Mouse (Mus musculus) splenic B cell, adult 2 months (primary cell): ENCODE data around the gene Plxna2.

ENCODE experiments used
- DNase-seq: peaks from one replicate; pipeline ENCODE4 v3.0.0-alpha.2; 2011; ENCODE audit warnings: low read depth, low spot score
- H3K27me3 ChIP-seq: 2 replicates; pipeline ENCODE4 v1.6.1; 2012; ENCODE audit warnings: mild to moderate bottlenecking, low read length, moderate library complexity, mixed read lengths; ENCODE audit not compliant: control insufficient read depth, poor library complexity, insufficient read depth, severe bottlenecking
- H3K36me3 ChIP-seq: 2 replicates; pipeline ENCODE4 v1.6.1; 2012; ENCODE audit warnings: mild to moderate bottlenecking, low read length, moderate library complexity, mixed read lengths; ENCODE audit not compliant: control insufficient read depth, poor library complexity, insufficient read depth, severe bottlenecking

The Plxna2 gene

GRCm38 (mm10) chr1:194617918-194618317 lies at the start of gene Plxna2:
TSS of gene Plxna2 (plus strand) at chr1:194618218.
- no peak for DNase-seq
- Histone ChIP-seq H3K27me3 (no peaks in the 10 kb centered on the region), H3K36me3 (no peaks in the 10 kb centered on the region)

- no peaks in the 10 kb centered on the region for H3K36me3 ChIP-seq
- no peaks in the 10 kb centered on the region for H3K27me3 ChIP-seq
- DNase-seq = no peak
These were observed 44.1 kb upstream of the Plxna2 start for GRCm38 (mm10) chr1:194573870-194574269.

- H3K36me3 ChIP-seq = no peaks in the 10 kb centered on the region
- DNase-seq = no peak
- H3K27me3 ChIP-seq = no peaks in the 10 kb centered on the region
These were observed 39.7 kb upstream of the Plxna2 start for GRCm38 (mm10) chr1:194578270-194578669.

- no peak for DNase-seq
- H3K36me3 ChIP-seq = no peaks in the 10 kb centered on the region
- H3K27me3 ChIP-seq = no peaks in the 10 kb centered on the region
These were observed 37.5 kb upstream of the Plxna2 start for GRCm38 (mm10) chr1:194580539-194580938.

GRCm38 (mm10) chr1:194586670-194587069 lies 31.3 kb upstream of the Plxna2 start:
- no peak for DNase-seq
- H3K36me3 ChIP-seq = no peaks in the 10 kb centered on the region
- H3K27me3 ChIP-seq = no peaks in the 10 kb centered on the region

- no peak for DNase-seq
- H3K27me3 ChIP-seq = no peaks in the 10 kb centered on the region
- H3K36me3 ChIP-seq = no peaks in the 10 kb centered on the region
These were observed 30.5 kb upstream of the Plxna2 start for GRCm38 (mm10) chr1:194587532-194587931.

GRCm38 (mm10) chr1:194587956-194588668 lies 29.9 kb upstream of the Plxna2 start:
- DNase-seq = no peak
- no peaks in the 10 kb centered on the region for H3K36me3 ChIP-seq
- H3K27me3 ChIP-seq = no peaks in the 10 kb centered on the region

- no peak for DNase-seq
- H3K27me3 ChIP-seq = no peaks in the 10 kb centered on the region
- H3K36me3 ChIP-seq = no peaks in the 10 kb centered on the region
These were observed 29.1 kb upstream of the Plxna2 start for GRCm38 (mm10) chr1:194588711-194589451.

GRCm38 (mm10) chr1:194593155-194593554 lies 24.9 kb upstream of the Plxna2 start:
- Histone ChIP-seq H3K27me3 (no peaks in the 10 kb centered on the region), H3K36me3 (no peaks in the 10 kb centered on the region)
- DNase-seq = no peak

- H3K36me3 ChIP-seq = no peaks in the 10 kb centered on the region
- no peak for DNase-seq
These were observed 10.4 kb upstream of the Plxna2 start for GRCm38 (mm10) chr1:194607406-194608261.

GRCm38 (mm10) chr1:194610516-194610915 lies 7.5 kb upstream of the Plxna2 start:
- no peaks in the 10 kb centered on the region for H3K27me3 ChIP-seq
- no peak for DNase-seq
- H3K36me3 ChIP-seq = no peaks in the 10 kb centered on the region

More at GRCm38 (mm10) chr1:194607406-194608261, 10.4 kb upstream of the Plxna2 start:
- H3K27me3 ChIP-seq = no peaks in the 10 kb centered on the region

GRCm38 (mm10) chr1:194612628-194613027 lies 5.4 kb upstream of the Plxna2 start:
- DNase-seq = no peak
- Histone ChIP-seq H3K36me3 (no peaks in the 10 kb centered on the region), H3K27me3 (no peaks in the 10 kb centered on the region)

- no peak for DNase-seq
- no peaks in the 10 kb centered on the region for H3K27me3 ChIP-seq
- H3K36me3 ChIP-seq = no peaks in the 10 kb centered on the region
These were observed 4.7 kb upstream of the Plxna2 start for GRCm38 (mm10) chr1:194613271-194613834.

- no peaks in the 10 kb centered on the region for H3K27me3 ChIP-seq
- DNase-seq = no peak
These were observed 3.8 kb upstream of the Plxna2 start for GRCm38 (mm10) chr1:194613923-194614830.

More at GRCm38 (mm10) chr1:194613923-194614830, 3.8 kb upstream of the Plxna2 start:
- no peaks in the 10 kb centered on the region for H3K36me3 ChIP-seq
